Mouse (Mus musculus) spleen, adult 2 months (tissue): ENCODE measurements around the gene Klhl5. TPM values are rescaled to one million over a fixed set of nuclear protein-coding genes. Genes with fewer than 3 reads are reported as not detected.

Source experiments
- DNase-seq, 2 experiments: peaks; one replicate each; pipeline versions ENCODE4 v3.0.0 to v3.0.0-alpha.2; 2012 to 2021; ENCODE audit warnings: low spot score in 2 of 2, low read depth in 1 of 2
- H3K27ac ChIP-seq: fragments of 200-500 bp; 2 replicates; pipeline ENCODE4 v1.5.1; 2012; ENCODE audit warnings: low read length, inconsistent platforms; ENCODE audit not compliant: insufficient read depth
- H3K27me3 ChIP-seq: fragments of 200-500 bp; 2 replicates; pipeline ENCODE4 v1.6.1; 2012; ENCODE audit warnings: mild to moderate bottlenecking, moderate library complexity, low read length, inconsistent platforms; ENCODE audit not compliant: control insufficient read depth, insufficient read depth
- H3K36me3 ChIP-seq: fragments of 200-500 bp; 2 replicates; pipeline ENCODE4 v1.6.1; 2012; ENCODE audit warnings: mild to moderate bottlenecking, low read length, inconsistent platforms; ENCODE audit not compliant: control insufficient read depth, insufficient read depth
- H3K4me1 ChIP-seq: fragments of 200-500 bp; 2 replicates; pipeline ENCODE4 v1.6.1; 2011; ENCODE audit warnings: inconsistent platforms; ENCODE audit not compliant: control insufficient read depth, insufficient read depth, insufficient read length
- H3K4me3 ChIP-seq: fragments of 200-500 bp; 2 replicates; pipeline ENCODE4 v1.5.1; 2011; ENCODE audit warnings: mild to moderate bottlenecking, inconsistent platforms; ENCODE audit not compliant: insufficient read depth, insufficient read length; ENCODE audit errors: extremely low read depth
- CTCF ChIP-seq: fragments of 200-500 bp; IDR thresholded peaks from 2 replicates; pipeline ENCODE4 v1.5.1; 2011; ENCODE audit warnings: mild to moderate bottlenecking, inconsistent platforms; ENCODE audit not compliant: insufficient read depth, insufficient read length, insufficient replicate concordance; ENCODE audit errors: extremely low read depth
- POLR2A ChIP-seq: fragments of 200-500 bp; IDR thresholded peaks from 2 replicates; pipeline ENCODE4 v1.6.1; 2011; ENCODE audit warnings: low read depth, low read length, inconsistent platforms
- WGBS: fragments of 180-500 bp; shearing (Covaris S2); methylation state at CpG from one replicate; pipeline ENCODE4 v1.1.7; 2018; 5-methylcytosine and 5-hydroxymethylcytosine counted together
- polyA plus RNA-seq: library from polyadenylated mRNA; depleted of rRNA; stranded (reverse); fragments of >200 nt; gene quantifications from 2 replicates; pipeline ENCODE4 v1.2.3, GENCODE M21; 2012

Klhl5 gene
- polyA plus RNA-seq, 1 experiment, result 15.1 TPM

- TF ChIP-seq CTCF (no peak), POLR2A (no peak)
- H3K4me3 ChIP-seq, result no peak overlapping the region
- H3K27ac ChIP-seq, result no peak overlapping the region
- H3K4me1 ChIP-seq, result no peaks in the 10 kb centered on the region; the same call in 1 of the 2 replicates
- no peak for DNase-seq
- 88% methylated on average over 26 of the region's 26 CpGs for WGBS
- H3K27me3 ChIP-seq, result no peaks in the 10 kb centered on the region
- H3K36me3 ChIP-seq, result no peaks in the 10 kb centered on the region
These were observed 67.9 kb downstream of the Klhl5 start for GRCm38 (mm10) chr5:65175035-65175917.

DNA sequence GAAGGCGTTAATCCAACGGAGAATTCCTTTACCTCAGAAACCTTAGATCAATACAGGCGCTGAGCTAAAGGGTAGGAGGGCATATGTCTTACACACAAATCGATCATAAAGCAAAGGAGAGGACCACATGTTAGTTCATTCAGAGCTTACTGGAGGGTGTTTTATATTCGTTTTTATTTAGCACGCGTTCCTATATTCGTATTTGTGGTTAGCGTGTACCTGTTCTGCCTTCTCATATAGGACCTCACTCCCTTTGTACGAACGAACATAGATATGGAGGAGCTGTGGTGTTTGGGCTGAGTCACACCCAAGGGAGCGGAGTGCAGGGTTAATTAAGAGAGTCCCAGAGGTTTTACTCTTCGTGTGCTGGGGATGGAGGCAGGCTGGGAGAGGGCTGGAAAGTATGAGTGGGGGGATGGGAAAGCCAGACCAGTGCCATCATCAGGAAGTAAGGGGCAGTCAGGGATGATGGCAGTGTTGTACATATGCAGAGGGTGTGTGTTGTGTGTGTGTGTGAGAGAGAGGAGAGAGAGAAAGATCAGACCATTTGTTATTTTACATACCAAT is 68.7 kb downstream of the Klhl5 start:
- TF ChIP-seq CTCF, result no peak
- H3K4me1 ChIP-seq, result no peaks in the 10 kb centered on the region
- no peaks in the 10 kb centered on the region for H3K36me3 ChIP-seq
- WGBS, result 89% methylated on average over 13 of the region's 13 CpGs
- H3K4me3 ChIP-seq, result no peak overlapping the region
- no peaks in the 10 kb centered on the region for H3K27me3 ChIP-seq
- H3K27ac ChIP-seq, result no peak overlapping the region
- DNase-seq, result no peak

GRCm38 (mm10) chr5:65177026-65177514 is 69.7 kb downstream of the Klhl5 start:
- WGBS, result 68% methylated on average over 11 of the region's 11 CpGs
- H3K27ac ChIP-seq, result no peak overlapping the region
- DNase-seq, result no peak

DNA sequence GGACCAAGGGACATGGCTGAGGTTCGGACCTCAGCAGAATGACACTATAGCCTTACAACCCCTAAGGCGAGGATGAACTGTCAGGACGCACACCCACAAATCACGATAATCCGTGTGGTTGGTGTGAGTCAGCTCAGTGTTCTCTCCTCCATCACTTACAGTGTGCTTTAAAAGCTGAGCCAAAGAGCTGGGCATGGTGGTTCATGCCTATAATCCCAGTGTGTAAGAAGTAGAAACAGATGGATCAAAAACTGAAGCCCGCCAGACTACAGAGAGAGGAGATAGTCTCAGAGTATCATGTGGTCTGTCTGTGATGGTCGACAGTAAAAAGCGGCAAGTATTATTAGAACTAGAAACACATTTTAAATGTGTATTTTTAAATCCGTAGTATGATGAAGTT is 71.1 kb downstream of the Klhl5 start:
- Histone ChIP-seq H3K4me1 (no peaks in the 10 kb centered on the region), H3K27ac (no peak overlapping the region), H3K36me3 (no peaks in the 10 kb centered on the region), H3K27me3 (no peaks in the 10 kb centered on the region), H3K4me3 (no peak overlapping the region)
- 93% methylated on average over 9 of the region's 9 CpGs for WGBS
- TF ChIP-seq POLR2A (no peak), CTCF (no peak)
- no peak for DNase-seq

More at GRCm38 (mm10) chr5:65177026-65177514, 69.7 kb downstream of the Klhl5 start:
- Histone ChIP-seq H3K36me3 (no peaks in the 10 kb centered on the region), H3K4me3 (no peak overlapping the region), H3K27me3 (no peaks in the 10 kb centered on the region), H3K4me1 (no peaks in the 10 kb centered on the region)
- TF ChIP-seq CTCF (no peak), POLR2A (no peak)

DNA sequence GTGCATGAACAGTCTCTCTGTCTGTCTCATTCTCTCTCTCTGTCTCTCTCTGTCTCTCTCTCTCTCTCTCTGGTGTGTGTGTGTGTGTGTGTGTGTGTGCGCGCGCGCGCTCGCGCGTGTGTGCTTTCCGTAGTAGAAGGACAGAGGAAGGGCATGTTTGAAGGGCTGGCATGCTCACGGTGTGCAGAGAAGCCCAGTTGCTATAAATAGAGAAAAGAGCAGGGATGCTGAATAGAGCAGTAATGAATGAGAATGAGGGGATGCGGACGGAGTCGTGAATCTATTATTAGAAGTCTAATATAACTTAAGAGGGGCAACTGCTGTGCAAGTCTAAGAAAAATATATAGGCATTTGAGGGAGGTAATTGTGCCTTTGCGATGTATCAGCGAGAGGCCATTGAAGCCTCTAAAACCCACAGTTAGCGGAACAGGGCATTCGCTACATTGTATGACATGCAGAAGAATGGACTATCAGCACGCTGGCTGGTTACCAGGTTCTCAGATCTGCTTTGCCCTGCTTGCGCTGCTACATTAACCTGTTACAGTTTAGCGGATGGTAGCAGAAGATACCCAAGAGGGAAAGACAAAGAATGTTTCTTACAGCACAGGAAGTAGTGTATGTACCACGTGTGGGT is 73.9 kb downstream of the Klhl5 start:
- TF ChIP-seq POLR2A, result no peak
- TF ChIP-seq CTCF, result no peak
- no peaks in the 10 kb centered on the region for H3K27me3 ChIP-seq
- WGBS, result 81% methylated on average over 21 of the region's 21 CpGs

GRCm38 (mm10) chr5:65181794-65182169 is 74.4 kb downstream of the Klhl5 start:
- Histone ChIP-seq H3K27ac (no peak overlapping the region), H3K27me3 (no peaks in the 10 kb centered on the region), H3K4me1 (no peaks in the 10 kb centered on the region), H3K36me3 (no peaks in the 10 kb centered on the region), H3K4me3 (no peak overlapping the region)
- TF ChIP-seq POLR2A, result no peak
- TF ChIP-seq CTCF, result no peak
- DNase-seq, result no peak
- 91% methylated on average over 4 of the region's 4 CpGs for WGBS

More for the DNA sequence above, 73.9 kb downstream of the Klhl5 start:
- no peak for DNase-seq
- Histone ChIP-seq H3K36me3 (no peaks in the 10 kb centered on the region), H3K4me3 (no peak overlapping the region), H3K27ac (no peak overlapping the region), H3K4me1 (no peaks in the 10 kb centered on the region)

GRCm38 (mm10) chr5:65182268-65182667 is 74.9 kb downstream of the Klhl5 start:
- no peaks in the 10 kb centered on the region for H3K27me3 ChIP-seq
- 83% methylated on average over 1 of the region's 1 CpGs for WGBS

More at GRCm38 (mm10) chr5:65182268-65182667, 74.9 kb downstream of the Klhl5 start:
- no peak for TF ChIP-seq POLR2A
- no peak for TF ChIP-seq CTCF
- no peaks in the 10 kb centered on the region for H3K4me1 ChIP-seq
- H3K36me3 ChIP-seq, result no peaks in the 10 kb centered on the region
- no peak overlapping the region for H3K27ac ChIP-seq
- DNase-seq, result no peak
- no peak overlapping the region for H3K4me3 ChIP-seq
